Mouse (Mus musculus) urinary bladder, postnatal 0 days (tissue): ENCODE results near the gene 0610012G03Rik. TPM values are rescaled to one million over a fixed set of nuclear protein-coding genes. Genes with fewer than 3 reads are reported as not detected.

Experiments
- microRNA-seq: library from miRNA; unstranded; fragments of <30 nt; microRNA quantifications from one replicate; pipeline ENCODE4, GENCODE M21; 2016
- polyA plus RNA-seq: library from polyadenylated mRNA; unstranded; fragments of >200 nt; fragmentation: Nextera tagmentation; extraction: Ambion mirVana; gene quantifications from 2 replicates; pipeline ENCODE4 v1.2.1, GENCODE M21; 2015

The 0610012G03Rik gene
- 80.0 and 93.9 TPM in 2 replicates for polyA plus RNA-seq

DNA sequence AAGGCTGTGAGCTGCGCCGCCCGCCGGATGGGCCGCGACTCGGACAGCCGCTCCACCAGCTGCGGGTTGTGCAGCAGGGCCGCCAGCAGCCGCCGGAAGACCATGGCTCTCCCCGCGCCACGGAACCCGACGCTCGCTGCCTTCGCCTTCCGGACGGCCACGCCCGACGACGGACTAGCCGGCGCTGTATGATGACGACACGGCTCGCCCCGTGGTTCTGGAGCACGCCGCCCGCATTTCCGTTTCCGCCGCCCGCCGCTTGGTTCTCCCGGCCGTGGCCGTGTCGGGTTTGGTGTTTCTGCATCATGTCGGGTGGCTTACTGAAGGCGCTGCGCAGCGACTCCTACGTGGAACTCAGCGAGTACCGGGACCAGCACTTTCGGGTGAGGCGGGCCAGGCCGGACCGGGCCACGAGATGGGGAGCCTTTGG, at the start of gene 0610012G03Rik, which contains the start of gene Ncbp2:
0610012G03Rik (minus strand) TSS at position 150 of the 430 bp plus-strand sequence.
Ncbp2 (plus strand) TSS at position 169 of the 430 bp plus-strand sequence.

DNA sequence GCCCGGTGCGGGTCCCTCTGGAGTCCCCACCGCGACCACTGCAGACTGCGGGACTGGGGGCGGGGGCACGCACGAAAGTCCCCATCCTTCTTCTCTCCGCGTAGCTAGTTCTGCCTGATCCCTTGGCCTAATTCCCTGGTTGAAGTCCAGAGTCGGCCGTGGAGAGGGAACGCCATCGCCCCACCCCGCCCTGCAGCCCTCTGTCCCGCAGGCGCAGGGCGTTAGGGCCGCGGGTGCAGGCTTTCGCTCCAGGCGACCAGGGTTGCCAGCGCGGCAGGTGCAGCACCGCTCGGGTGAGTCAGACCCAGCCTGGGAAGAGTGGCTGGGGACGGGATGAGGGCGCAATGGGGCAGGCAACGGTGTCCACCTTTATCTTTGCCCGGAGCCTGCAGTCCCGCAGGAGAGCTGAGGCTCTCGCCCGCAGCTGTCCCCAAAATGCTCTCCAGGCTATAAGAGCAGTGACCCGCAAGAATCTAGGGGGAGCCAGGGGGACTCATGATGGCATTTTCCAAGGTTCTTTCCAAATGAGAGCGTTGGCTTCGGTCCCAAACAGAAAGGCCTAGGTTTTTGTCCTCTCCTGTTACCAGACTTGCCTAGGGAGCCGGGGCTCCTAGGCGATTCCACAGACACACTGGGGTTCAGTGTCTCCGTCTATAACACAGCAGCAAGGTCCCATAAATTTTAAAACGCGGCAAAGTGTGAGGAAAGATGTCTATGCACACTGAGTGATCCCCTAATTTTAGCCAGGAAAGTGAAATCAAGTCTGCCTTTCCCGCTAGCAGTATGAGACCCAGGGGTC, 14.3 kb downstream of the 0610012G03Rik start, which contains the start of gene Pigz:
Pigz (plus strand) TSS at position 101 of the 799 bp plus-strand sequence.

Small RNA genes within 50 kb of the gene (microRNA-seq; reads per million reads assigned to microRNA genes)
- not detected for gene Gm26269

Other genes with a start within 250 kb of the 0610012G03Rik start
- 0.06 and 0.08 TPM in 2 replicates for gene Meltf, start 69.7 kb downstream of the 0610012G03Rik start, polyA plus RNA-seq
- gene Pigz, start 14.6 kb downstream of the 0610012G03Rik start, polyA plus RNA-seq: 2.4 and 3.4 TPM in 2 replicates
- gene Ncbp2, start within 50 bp of the 0610012G03Rik start, polyA plus RNA-seq: 46.7 and 65.2 TPM in 2 replicates
- 7.5 and 9.4 TPM in 2 replicates for gene Senp5, start 54.8 kb upstream of the 0610012G03Rik start, polyA plus RNA-seq
- gene Pak2, start 130.8 kb upstream of the 0610012G03Rik start, polyA plus RNA-seq: 32.3 and 38.3 TPM in 2 replicates
- 68.3 and 74.3 TPM in 2 replicates for gene Pigx, start 151.2 kb upstream of the 0610012G03Rik start, polyA plus RNA-seq
- gene Cep19, start 151.3 kb upstream of the 0610012G03Rik start, polyA plus RNA-seq: 11.6 and 12.2 TPM in 2 replicates
- gene Nrros, start 217.1 kb upstream of the 0610012G03Rik start, polyA plus RNA-seq: 13.7 and 16.6 TPM in 2 replicates
- gene Bex6, start 231.3 kb upstream of the 0610012G03Rik start, polyA plus RNA-seq: not detected in 2 replicates